Mouse (Mus musculus) liver, adult 2 months (tissue): ENCODE results near the gene Stat4. TPM values are rescaled to one million over a fixed set of nuclear protein-coding genes. Genes with fewer than 3 reads are reported as not detected.
A peak's percentile ranks its signal among the peaks of the same experiment; 100 is the strongest.

ENCODE experiments used
- DNase-seq: peaks from one replicate; pipeline ENCODE4 v3.0.0-alpha.2; 2011; ENCODE audit warnings: low read depth, low spot score; ENCODE audit errors: extremely low read depth
- H3K27ac ChIP-seq: fragments of 200-500 bp; replicated peaks from 2 replicates; pipeline ENCODE4 v1.5.1; 2012; ENCODE audit warnings: low read depth, mild to moderate bottlenecking, control low read depth, inconsistent platforms, low read length; ENCODE audit not compliant: insufficient read depth
- H3K27me3 ChIP-seq: fragments of 200-500 bp; 2 replicates; pipeline ENCODE4 v1.6.1; 2012; ENCODE audit warnings: mild to moderate bottlenecking, moderate library complexity, low read length, inconsistent platforms; ENCODE audit not compliant: control insufficient read depth, insufficient read depth
- H3K36me3 ChIP-seq: fragments of 200-500 bp; 2 replicates; pipeline ENCODE4 v1.6.1; 2012; ENCODE audit warnings: low read length, inconsistent platforms; ENCODE audit not compliant: control insufficient read depth, insufficient read depth
- H3K4me1 ChIP-seq: fragments of 200-500 bp; 2 replicates; pipeline ENCODE4 v1.6.1; 2011; ENCODE audit warnings: low read length; ENCODE audit not compliant: control insufficient read depth, insufficient read depth
- H3K4me3 ChIP-seq: fragments of 200-500 bp; 2 replicates; pipeline ENCODE4 v1.5.1; 2011; ENCODE audit warnings: low read depth, mild to moderate bottlenecking, control low read depth, low read length, moderate library complexity; ENCODE audit not compliant: insufficient read depth
- H3K79me2 ChIP-seq: fragments of 200-500 bp; 2 replicates; pipeline ENCODE4 v1.6.1; 2012; ENCODE audit warnings: inconsistent platforms, mild to moderate bottlenecking, low read length, moderate library complexity; ENCODE audit not compliant: control insufficient read depth, insufficient read depth
- H3K9ac ChIP-seq: fragments of 200-500 bp; 2 replicates; pipeline ENCODE4 v1.6.1; 2012; ENCODE audit warnings: low read depth, mild to moderate bottlenecking, control low read depth, inconsistent platforms, low read length
- CTCF ChIP-seq: fragments of 200-500 bp; IDR thresholded peaks from 2 replicates; pipeline ENCODE4 v1.5.1; 2011; ENCODE audit warnings: low read depth, low read length, control low read depth
- POLR2A ChIP-seq: fragments of 200-500 bp; IDR thresholded peaks from 2 replicates; pipeline ENCODE4 v1.6.1; 2011; ENCODE audit warnings: low read length, control low read depth; ENCODE audit not compliant: insufficient read depth; ENCODE audit errors: extremely low read depth
- WGBS: fragments of 180-500 bp; shearing (Covaris S2); methylation state at CpG from one replicate; pipeline ENCODE4 v1.1.7; 2018; 5-methylcytosine and 5-hydroxymethylcytosine counted together
- polyA plus RNA-seq: library from polyadenylated mRNA; depleted of rRNA; stranded (reverse); fragments of >200 nt; gene quantifications from 2 replicates; pipeline ENCODE4 v1.2.3, GENCODE M21; 2012
- total RNA-seq: library from RNA; depleted of rRNA; stranded (reverse); fragments of >200 nt; gene quantifications from 2 replicates; pipeline ENCODE4 v1.2.3, GENCODE M21; 2014

Stat4 gene
- total and polyA plus RNA-seq, 2 experiments: 0.02 to 0.46 TPM

DNA sequence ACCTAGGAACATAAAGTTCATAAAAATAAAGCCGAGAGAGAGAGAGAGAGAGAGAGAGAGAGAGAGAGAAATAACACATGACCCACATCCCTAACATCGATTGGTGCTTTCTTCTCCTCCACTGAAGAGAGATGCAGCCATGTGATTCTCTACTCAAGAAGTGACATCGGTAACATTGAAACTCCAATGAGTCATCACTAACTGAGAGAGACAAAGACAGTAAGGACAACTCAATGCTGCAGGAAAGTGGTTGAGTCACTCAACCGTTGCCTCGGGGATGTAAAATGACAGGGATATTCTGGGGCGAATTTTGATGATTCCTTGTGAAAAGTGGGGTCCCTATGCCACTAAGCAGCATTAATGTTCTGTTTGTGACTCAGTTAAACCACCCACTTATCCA, 16.8 kb upstream of the Stat4 start:
- no peak for TF ChIP-seq POLR2A

DNA sequence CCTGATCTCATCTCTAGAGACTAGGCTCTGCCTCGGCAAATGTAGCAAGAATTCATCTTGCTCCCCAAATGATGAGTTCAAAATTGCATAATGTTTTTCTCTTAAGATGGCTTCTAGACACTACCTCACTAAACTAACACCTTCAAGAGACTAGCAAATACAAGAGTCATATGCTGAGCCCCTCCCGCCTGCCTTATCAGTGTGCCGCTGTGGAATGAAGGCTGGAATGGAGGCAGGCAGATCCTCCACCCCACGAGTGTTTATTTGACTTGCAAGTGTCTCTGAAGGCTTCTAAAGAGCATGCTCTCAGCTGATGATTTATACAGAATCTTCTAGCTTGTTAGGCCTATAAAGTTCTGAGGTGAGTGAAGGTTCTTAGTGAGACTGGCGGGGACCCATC, 11.4 kb upstream of the Stat4 start:
- H3K9ac ChIP-seq: no peak overlapping the region
- H3K36me3 ChIP-seq: no peaks in the 10 kb centered on the region
- no peak for TF ChIP-seq POLR2A
- H3K4me1 ChIP-seq: no peaks in the 10 kb centered on the region
- H3K79me2 ChIP-seq: no peaks in the 10 kb centered on the region
- no peaks in the 10 kb centered on the region for H3K27me3 ChIP-seq
- no peak for DNase-seq
- WGBS: 58% methylated on average over 5 of the region's 5 CpGs
- H3K4me3 ChIP-seq: no peak overlapping the region
- no peak overlapping the region for H3K27ac ChIP-seq

More for the DNA sequence above, 16.8 kb upstream of the Stat4 start:
- no peak overlapping the region for H3K4me3 ChIP-seq
- no peaks in the 10 kb centered on the region for H3K4me1 ChIP-seq
- H3K27ac ChIP-seq: no peak overlapping the region
- no peak overlapping the region for H3K9ac ChIP-seq
- H3K79me2 ChIP-seq: no peaks in the 10 kb centered on the region
- no peak for DNase-seq
- H3K36me3 ChIP-seq: no peaks in the 10 kb centered on the region
- no peaks in the 10 kb centered on the region for H3K27me3 ChIP-seq
- 89% methylated on average over 6 of the region's 6 CpGs for WGBS

DNA sequence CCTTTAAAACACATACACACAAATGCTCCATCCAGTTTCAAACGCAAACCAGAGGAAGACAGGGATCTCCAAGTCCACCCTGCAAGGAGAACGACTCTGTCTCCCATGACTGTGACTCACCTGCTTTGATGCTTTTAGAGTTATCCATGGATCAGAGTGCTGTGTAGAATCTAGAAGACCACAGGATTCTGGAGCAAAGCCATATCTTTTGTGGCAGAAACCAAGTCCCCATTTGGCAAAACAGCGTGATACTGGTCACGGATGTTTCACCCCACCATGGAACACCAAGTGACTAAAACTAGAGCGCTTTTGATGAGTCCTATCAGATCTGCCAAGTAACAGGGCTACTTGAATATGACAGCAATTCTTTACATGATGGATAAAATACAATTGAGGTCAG, 7.9 kb upstream of the Stat4 start:
- no peaks in the 10 kb centered on the region for H3K36me3 ChIP-seq
- H3K4me3 ChIP-seq: no peak overlapping the region
- no peaks in the 10 kb centered on the region for H3K79me2 ChIP-seq
- no peak for DNase-seq
- no peak for TF ChIP-seq POLR2A
- no peak for TF ChIP-seq CTCF
- no peaks in the 10 kb centered on the region for H3K4me1 ChIP-seq
- no peak overlapping the region for H3K27ac ChIP-seq
- no peaks in the 10 kb centered on the region for H3K27me3 ChIP-seq
- WGBS: 93% methylated on average over 5 of the region's 5 CpGs
- no peak overlapping the region for H3K9ac ChIP-seq

DNA sequence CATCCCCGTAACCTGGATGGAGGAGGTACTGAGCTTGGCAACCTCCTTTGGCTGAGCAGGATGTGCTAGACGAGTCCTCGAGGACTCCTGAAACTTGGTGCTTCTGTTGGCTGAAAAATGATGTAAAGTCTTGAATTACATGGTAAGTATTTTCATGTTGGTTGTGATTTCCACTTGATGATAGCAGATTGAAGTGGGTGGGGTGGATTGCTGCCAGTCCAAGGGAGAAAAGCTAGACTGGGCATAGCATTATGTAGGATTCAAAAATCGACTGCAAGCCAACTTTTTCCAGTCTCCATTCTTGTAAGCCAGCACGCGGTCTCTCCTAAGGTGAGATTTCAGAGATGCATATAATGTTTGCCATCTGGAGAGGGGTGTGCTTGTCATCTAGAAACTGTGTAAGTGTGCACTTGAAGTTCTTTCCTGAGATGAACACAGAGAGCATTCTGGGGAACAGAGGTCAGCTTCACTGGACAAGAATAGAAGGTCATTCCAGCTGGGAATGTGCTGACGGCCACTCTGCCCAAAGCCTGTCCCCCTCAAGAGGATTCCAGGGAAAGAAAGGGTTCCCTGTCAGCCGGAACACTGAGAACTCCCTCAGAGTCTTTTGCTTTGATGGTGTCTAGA, 5.1 kb downstream of the Stat4 start:
- H3K4me3 ChIP-seq: no peak overlapping the region
- H3K79me2 ChIP-seq: no peaks in the 10 kb centered on the region
- no peak for DNase-seq
- H3K27me3 ChIP-seq: no peaks in the 10 kb centered on the region
- no peaks in the 10 kb centered on the region for H3K36me3 ChIP-seq
- no peak overlapping the region for H3K9ac ChIP-seq
- H3K4me1 ChIP-seq: peaks cover 3% of the 10 kb centered on the region
- no peak for TF ChIP-seq POLR2A
- TF ChIP-seq CTCF: no peak
- H3K27ac ChIP-seq: no peak overlapping the region
- WGBS: 83% methylated on average over 8 of the region's 8 CpGs

DNA sequence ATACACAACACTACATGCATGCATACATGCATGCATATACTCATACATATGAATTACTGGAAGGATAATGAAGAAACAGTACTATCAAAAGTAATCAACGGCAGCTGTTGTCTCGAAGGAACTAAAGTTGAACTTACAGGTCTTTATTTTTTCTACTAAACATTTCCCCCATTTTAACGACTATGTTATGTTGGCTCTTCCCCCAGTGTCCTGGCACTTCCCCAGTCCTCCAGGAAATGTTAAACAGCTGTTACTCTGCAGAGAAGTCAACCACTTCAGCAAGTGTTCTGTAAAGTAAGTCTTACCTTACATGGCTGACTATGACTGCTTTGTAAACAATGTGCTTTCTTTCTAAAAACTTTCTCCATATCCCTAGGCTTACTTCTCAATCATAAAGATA, 9.1 kb downstream of the Stat4 start:
- 64% methylated on average over 3 of the region's 3 CpGs for WGBS
- Histone ChIP-seq H3K27me3 (no peaks in the 10 kb centered on the region), H3K36me3 (no peaks in the 10 kb centered on the region), H3K79me2 (no peaks in the 10 kb centered on the region), H3K27ac (no peak overlapping the region), H3K4me3 (no peak overlapping the region), H3K4me1 (peaks cover 3% of the 10 kb centered on the region), H3K9ac (no peak overlapping the region)
- TF ChIP-seq POLR2A (no peak), CTCF (no peak)
- DNase-seq: no peak

DNA sequence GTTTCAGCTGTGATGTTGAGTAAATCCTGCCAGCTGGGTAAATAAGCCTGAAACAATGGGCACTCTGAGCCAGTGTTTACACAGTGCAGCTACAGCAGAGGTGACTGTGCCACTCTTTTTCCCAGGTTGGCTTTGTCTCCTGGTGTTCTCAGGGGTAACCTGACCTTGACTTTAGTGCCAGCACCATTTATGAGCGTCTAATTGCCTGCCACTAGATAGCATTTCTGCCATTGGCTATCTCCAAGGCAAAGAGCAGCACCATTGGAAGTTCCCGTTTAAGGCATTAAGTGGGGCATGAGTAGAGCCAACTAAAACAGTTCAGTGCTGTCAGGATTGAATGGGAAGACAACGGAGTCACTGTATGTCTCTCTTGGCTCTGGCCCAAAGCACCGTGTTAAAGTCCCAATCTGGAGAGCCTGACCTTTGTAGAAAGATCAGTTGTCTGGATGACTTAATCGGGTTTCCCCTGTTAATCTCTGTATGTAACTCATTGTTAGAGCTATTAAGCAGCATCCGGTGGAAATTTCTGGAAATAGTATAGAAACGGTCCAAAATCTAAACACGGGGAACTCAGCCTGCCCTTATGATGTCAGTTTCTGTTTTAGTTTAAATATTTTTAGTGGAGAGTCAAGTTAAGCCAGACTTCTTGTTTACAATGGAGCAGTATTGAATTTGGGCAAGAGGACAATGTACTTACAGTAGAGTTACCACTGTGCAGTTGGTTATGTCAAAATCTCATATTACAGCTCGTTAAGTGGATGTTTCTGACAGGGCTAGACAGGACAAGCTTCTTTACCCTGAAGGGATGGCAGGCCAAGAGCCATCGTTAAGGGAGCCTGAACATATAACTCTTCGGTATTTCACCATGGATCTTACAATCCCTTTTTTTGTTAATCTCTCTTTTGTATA, 10.1 kb downstream of the Stat4 start:
- Histone ChIP-seq H3K27ac (no peak overlapping the region), H3K4me1 (peaks cover 3% of the 10 kb centered on the region), H3K9ac (no peak overlapping the region), H3K4me3 (no peak overlapping the region), H3K27me3 (no peaks in the 10 kb centered on the region), H3K36me3 (no peaks in the 10 kb centered on the region), H3K79me2 (no peaks in the 10 kb centered on the region)
- no peak for TF ChIP-seq POLR2A
- no peak for TF ChIP-seq CTCF
- peak; percentile 59 for DNase-seq
- 24% methylated on average over 11 of the region's 11 CpGs for WGBS
